Mouse (Mus musculus): ENCODE results near the gene Prdm11. TPM values are rescaled to one million over a fixed set of nuclear protein-coding genes. Genes with fewer than 3 reads are reported as not detected.

Prdm11 gene
- 0.46 and 0.54 TPM in 2 replicates for total RNA-seq (2014; rRNA removed)
- polyA plus RNA-seq (2012; rRNA removed), result 0.45 and 0.73 TPM in 2 replicates

- Histone ChIP-seq H3K36me3 (ENCODE audit: control insufficient read depth, insufficient read depth, low read length) (no peaks in the 10 kb centered on the region), H3K4me1 (ENCODE audit: control insufficient read depth, insufficient read depth, low read length) (peaks cover 2% of the 10 kb centered on the region), H3K79me2 (ENCODE audit: control insufficient read depth, insufficient read depth, low read length) (no peaks in the 10 kb centered on the region), H3K27ac (replicated peaks; ENCODE audit: insufficient read depth, low read depth, low read length) (peak within 1 kb of the TSS; percentile 55), H3K27me3 (ENCODE audit: control insufficient read depth, insufficient read depth, low read length) (no peaks in the 10 kb centered on the region), H3K4me3 (ENCODE audit: insufficient read depth, low read depth, low read length) (peak within 1 kb of the TSS; percentile 93), H3K9ac (ENCODE audit: low read depth, low read length) (peak within 1 kb of the TSS; percentile 98)
- TF ChIP-seq POLR2A (IDR thresholded peaks at IDR 0.05; ENCODE audit: extremely low read depth, insufficient read depth, low read length), result no peak
- TF ChIP-seq CTCF (IDR thresholded peaks at IDR 0.05; ENCODE audit: low read depth, low read length), result no peak
- 2% methylated on average over 90 of the region's 90 CpGs for WGBS
- no peak for DNase-seq (ENCODE audit: extremely low read depth, low read depth, low spot score)
Observed at GRCm38 (mm10) chr2:93045818-93046508, at the start of gene Prdm11. Gene Prdm11, minus strand, starts transcription at chr2:93046167.

- no peak overlapping the region for H3K27ac ChIP-seq (replicated peaks; ENCODE audit: insufficient read depth, low read depth, low read length)
- no peak overlapping the region for H3K9ac ChIP-seq (ENCODE audit: low read depth, low read length)
- no peaks in the 10 kb centered on the region for H3K36me3 ChIP-seq (ENCODE audit: control insufficient read depth, insufficient read depth, low read length)
- H3K27me3 ChIP-seq (ENCODE audit: control insufficient read depth, insufficient read depth, low read length), result no peaks in the 10 kb centered on the region
- no peaks in the 10 kb centered on the region for H3K79me2 ChIP-seq (ENCODE audit: control insufficient read depth, insufficient read depth, low read length)
- 60% methylated on average over 2 of the region's 2 CpGs for WGBS
- H3K4me3 ChIP-seq (ENCODE audit: insufficient read depth, low read depth, low read length), result no peak overlapping the region
- no peaks in the 10 kb centered on the region for H3K4me1 ChIP-seq (ENCODE audit: control insufficient read depth, insufficient read depth, low read length)
- TF ChIP-seq CTCF (IDR thresholded peaks at IDR 0.05; ENCODE audit: low read depth, low read length) (no peak), POLR2A (IDR thresholded peaks at IDR 0.05; ENCODE audit: extremely low read depth, insufficient read depth, low read length) (no peak)
- DNase-seq (ENCODE audit: extremely low read depth, low read depth, low spot score), result no peak
Observed at GRCm38 (mm10) chr2:93092347-93092746, 46.4 kb upstream of the Prdm11 start.

GRCm38 (mm10) chr2:93091679-93092078, 45.7 kb upstream of the Prdm11 start:
- no peak for DNase-seq (ENCODE audit: extremely low read depth, low read depth, low spot score)
- no peak overlapping the region for H3K9ac ChIP-seq (ENCODE audit: low read depth, low read length)
- WGBS, result 89% methylated on average over 2 of the region's 2 CpGs
- no peaks in the 10 kb centered on the region for H3K4me1 ChIP-seq (ENCODE audit: control insufficient read depth, insufficient read depth, low read length)
- no peak overlapping the region for H3K4me3 ChIP-seq (ENCODE audit: insufficient read depth, low read depth, low read length)
- H3K36me3 ChIP-seq (ENCODE audit: control insufficient read depth, insufficient read depth, low read length), result no peaks in the 10 kb centered on the region
- TF ChIP-seq POLR2A (IDR thresholded peaks at IDR 0.05; ENCODE audit: extremely low read depth, insufficient read depth, low read length), result no peak
- no peaks in the 10 kb centered on the region for H3K79me2 ChIP-seq (ENCODE audit: control insufficient read depth, insufficient read depth, low read length)
- no peak overlapping the region for H3K27ac ChIP-seq (replicated peaks; ENCODE audit: insufficient read depth, low read depth, low read length)
- H3K27me3 ChIP-seq (ENCODE audit: control insufficient read depth, insufficient read depth, low read length), result no peaks in the 10 kb centered on the region

- no peak overlapping the region for H3K4me3 ChIP-seq (ENCODE audit: insufficient read depth, low read depth, low read length)
- WGBS, result 53% methylated on average over 7 of the region's 7 CpGs
- H3K27me3 ChIP-seq (ENCODE audit: control insufficient read depth, insufficient read depth, low read length), result no peaks in the 10 kb centered on the region
- TF ChIP-seq POLR2A (IDR thresholded peaks at IDR 0.05; ENCODE audit: extremely low read depth, insufficient read depth, low read length) (no peak), CTCF (IDR thresholded peaks at IDR 0.05; ENCODE audit: low read depth, low read length) (no peak)
- H3K36me3 ChIP-seq (ENCODE audit: control insufficient read depth, insufficient read depth, low read length), result no peaks in the 10 kb centered on the region
- H3K79me2 ChIP-seq (ENCODE audit: control insufficient read depth, insufficient read depth, low read length), result no peaks in the 10 kb centered on the region
- DNase-seq (ENCODE audit: extremely low read depth, low read depth, low spot score), result no peak
- H3K4me1 ChIP-seq (ENCODE audit: control insufficient read depth, insufficient read depth, low read length), result no peaks in the 10 kb centered on the region
- H3K27ac ChIP-seq (replicated peaks; ENCODE audit: insufficient read depth, low read depth, low read length), result no peak overlapping the region
- H3K9ac ChIP-seq (ENCODE audit: low read depth, low read length), result no peak overlapping the region
Observed at GRCm38 (mm10) chr2:93089379-93090089, 43.6 kb upstream of the Prdm11 start.

- H3K36me3 ChIP-seq (ENCODE audit: control insufficient read depth, insufficient read depth, low read length), result no peaks in the 10 kb centered on the region
- H3K4me3 ChIP-seq (ENCODE audit: insufficient read depth, low read depth, low read length), result no peak overlapping the region
- H3K27ac ChIP-seq (replicated peaks; ENCODE audit: insufficient read depth, low read depth, low read length), result no peak overlapping the region
- 81% methylated on average over 7 of the region's 7 CpGs for WGBS
- TF ChIP-seq POLR2A (IDR thresholded peaks at IDR 0.05; ENCODE audit: extremely low read depth, insufficient read depth, low read length) (no peak), CTCF (IDR thresholded peaks at IDR 0.05; ENCODE audit: low read depth, low read length) (no peak)
- no peaks in the 10 kb centered on the region for H3K4me1 ChIP-seq (ENCODE audit: control insufficient read depth, insufficient read depth, low read length)
- H3K79me2 ChIP-seq (ENCODE audit: control insufficient read depth, insufficient read depth, low read length), result no peaks in the 10 kb centered on the region
- H3K9ac ChIP-seq (ENCODE audit: low read depth, low read length), result no peak overlapping the region
- no peak for DNase-seq (ENCODE audit: extremely low read depth, low read depth, low spot score)
- H3K27me3 ChIP-seq (ENCODE audit: control insufficient read depth, insufficient read depth, low read length), result no peaks in the 10 kb centered on the region
Observed at GRCm38 (mm10) chr2:93088006-93088405, 42.0 kb upstream of the Prdm11 start.
